Mouse (Mus musculus) activated CD4-positive, CD25-positive, alpha-beta regulatory T cell, adult 4 months (primary cell): ENCODE data around the gene Gm20834. TPM values are rescaled to one million over a fixed set of nuclear protein-coding genes. Genes with fewer than 3 reads are reported as not detected.
"Not testable (repeated sequence)": the region's sequence is repeated elsewhere in the genome, so short reads cannot be mapped to it uniquely, and the experiment has no call there.

Source experiments
- ATAC-seq: one replicate; pipeline ENCODE4 v1.8.0; 2017
- polyA plus RNA-seq, 2 experiments: library from polyadenylated mRNA; unstranded; fragments of 100-300 nt; shearing (Covaris generic); gene quantifications; one replicate each; pipeline ENCODE4 v1.2.1; 2017

The Gm20834 gene
- not detected for polyA plus RNA-seq

GRCm38 (mm10) chrY:10324489-10324888, at the start of gene Gm20834:
Gm20834 (minus strand) TSS chrY:10324589.
- not testable (repeated sequence) for ATAC-seq

Other genes starting within 250 kb of the Gm20834 start
- gene Gm21310, start 177.4 kb downstream of the Gm20834 start, polyA plus RNA-seq, result not detected
- gene Gm28510, start 88.1 kb upstream of the Gm20834 start, polyA plus RNA-seq, result not detected
- not detected for gene Gm20737, start 211.5 kb upstream of the Gm20834 start, polyA plus RNA-seq
- not detected for gene Gm21775, start 228.9 kb upstream of the Gm20834 start, polyA plus RNA-seq